Mouse (Mus musculus) C2C12 (cell line): ENCODE measurements at regions not wholly inside any gene's neighbourhood (a gene's known extent, or its start where the extent isn't known, plus 50 kb on each side); places are given as distances from the start of the nearest gene placed in this dataset.

Experiments used
- CTCF ChIP-seq: IDR thresholded peaks from one replicate; pipeline ENCODE4 v1.5.1; 2011; ENCODE audit not compliant: control insufficient read depth, insufficient read depth, insufficient read length
- MAX ChIP-seq: IDR thresholded peaks from one replicate; pipeline ENCODE4 v1.6.1; 2011; ENCODE audit warnings: mild to moderate bottlenecking, control low read depth
- MYOD1 ChIP-seq: IDR thresholded peaks from one replicate; pipeline ENCODE4 v1.6.1; 2011; ENCODE audit warnings: low read depth; ENCODE audit not compliant: control insufficient read depth, insufficient read length
- MYOG ChIP-seq: IDR thresholded peaks from one replicate; pipeline ENCODE4 v1.6.1; 2011; ENCODE audit not compliant: control insufficient read depth, insufficient read length; ENCODE audit errors: extremely low read depth
- USF1 ChIP-seq: IDR thresholded peaks from one replicate; pipeline ENCODE4 v1.6.1; 2011; ENCODE audit warnings: low read depth, mild to moderate bottlenecking, control low read depth, moderate library complexity

DNA sequence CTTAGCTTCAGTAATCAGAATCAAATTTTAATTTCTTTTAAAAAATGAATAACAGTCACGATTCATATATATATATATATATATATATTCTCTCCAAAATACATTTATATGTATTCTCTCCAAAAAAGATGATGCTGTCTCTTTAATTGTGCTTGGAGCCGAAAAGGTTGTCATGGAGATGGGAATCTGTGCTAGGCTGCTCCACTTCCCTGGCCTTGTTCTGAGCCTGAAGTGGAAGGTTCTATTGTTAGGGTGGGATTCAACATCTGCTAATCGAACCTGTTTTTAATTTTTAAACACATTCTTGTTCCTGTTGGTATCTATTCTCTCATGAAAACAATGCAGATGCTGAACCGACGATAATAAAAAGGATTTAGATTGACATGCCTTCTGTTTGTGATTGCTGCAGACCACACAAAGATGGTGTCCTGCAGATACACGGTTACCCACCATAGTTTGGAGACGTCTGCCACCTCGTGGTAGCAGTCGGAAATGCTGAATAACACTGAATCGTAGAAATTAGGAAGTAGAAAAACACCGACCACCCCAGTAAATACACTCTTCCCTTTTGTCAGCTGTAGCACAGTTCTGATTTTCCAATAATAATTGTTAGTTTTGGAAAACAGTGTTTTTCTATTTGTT lies 77.9 kb upstream of the Plppr4 start:
- TF ChIP-seq CTCF (no peak), MYOG (no peak), USF1 (no peak), MAX (no peak), MYOD1 (no peak)
